ENCODE assay signal across 27 mouse cellular contexts in genomic region chr2:153542936-153543668, GRCm38 (mm10). TPM values are rescaled to one million over a fixed set of nuclear protein-coding genes. Genes with fewer than 3 reads are reported as not detected.
DNase-seq lines count a peak whose midpoint lies in the region; ATAC-seq and TF ChIP-seq lines count a peak whose summit lies in the region.
"Had no signal": no experiment of that assay in that cellular context is flagged by ENCODE, and none has a peak within 500 bp of the region (broad histone marks: within the 10 kb centered on the region; RNA-seq: fewer than 3 reads in every experiment).

No protein-coding gene starts in this region.

- POLR2A ChIA-PET in Patski (lab: Charles Lee), result no interaction called here

- peaks cover 3% of the 10 kb centered on the region for H3K27me3 ChIP-seq in megakaryocyte, embryonic 14.5 days (replicated peaks)
- no peaks in the 10 kb centered on the region for H3K27me3 ChIP-seq in Patski
- H3K27me3 ChIP-seq in liver, embryonic 13.5 days, result no peaks in the 10 kb centered on the region; the same call in 1 of the 2 replicates
- H3K27me3 ChIP-seq: limb, embryonic 13.5 days; lung, embryonic 15.5 days had no signal

- H3K4me1 ChIP-seq in megakaryocyte, embryonic 14.5 days, result peaks cover 84% of the 10 kb centered on the region
- peaks cover 72% of the 10 kb centered on the region for H3K4me1 ChIP-seq in liver, embryonic 13.5 days (replicated peaks)

- no peak for TF ChIP-seq CTCF in Patski (IDR thresholded peaks at IDR 0.05)

- peak overlapping the region; percentile 78 for H3K4me3 ChIP-seq in megakaryocyte, embryonic 14.5 days (replicated peaks)
- no peak overlapping the region for H3K4me3 ChIP-seq in liver, embryonic 13.5 days (replicated peaks)
- H3K4me3 ChIP-seq: forebrain, embryonic 10.5 days; heart, embryonic 15.5 days; hindbrain, embryonic 10.5 days; limb, embryonic 13.5 days; lung, embryonic 15.5 days had no signal

- 28% methylated on average over 8 of the region's 8 CpGs for WGBS in liver, embryonic 13.5 days (ENCODE audit: insufficient replicate concordance)

- in situ Hi-C loops in Patski (cut with MboI; ENCODE audit: low pct_unique_long_range_greater_than_20kb), result no loop called here

- no peaks in the 10 kb centered on the region for H3K9me3 ChIP-seq in megakaryocyte, embryonic 14.5 days
- H3K9me3 ChIP-seq in liver, embryonic 13.5 days (replicated peaks), result no peaks in the 10 kb centered on the region
- H3K9me3 ChIP-seq: forebrain, embryonic 10.5 days; heart, embryonic 15.5 days; hindbrain, embryonic 10.5 days; limb, embryonic 13.5 days; lung, embryonic 15.5 days had no signal

- peak overlapping the region; percentile 60 for H3K9ac ChIP-seq in liver, embryonic 13.5 days
- H3K9ac ChIP-seq: forebrain, postnatal 0 days; heart, embryonic 15.5 days; limb, embryonic 13.5 days; lung, embryonic 15.5 days had no signal

- H3K36me3 ChIP-seq in megakaryocyte, embryonic 14.5 days (replicated peaks; ENCODE audit: low read length), result no peaks in the 10 kb centered on the region
- no peaks in the 10 kb centered on the region for H3K36me3 ChIP-seq in liver, embryonic 13.5 days
- H3K36me3 ChIP-seq: forebrain, embryonic 10.5 days; heart, embryonic 15.5 days; hindbrain, embryonic 10.5 days; limb, embryonic 13.5 days; lung, embryonic 15.5 days had no signal

- no peak for ATAC-seq in megakaryocyte, adult 5-6 weeks (ENCODE audit: poor library complexity, severe bottlenecking)
- ATAC-seq in Patski, result peak; percentile 45
- peak; percentile 72 for ATAC-seq in liver, embryonic 13.5 days (ENCODE audit: low read depth)
- ATAC-seq in megakaryocyte-erythroid progenitor cell, adult 5-6 weeks (replicated peaks; ENCODE audit: low FRiP score, low TSS enrichment, poor library complexity, severe bottlenecking), result peak; percentile 54
- ATAC-seq: forebrain, postnatal 0 days; hindbrain, postnatal 0 days; intestine, postnatal 0 days had no signal

- peak overlapping the region; percentile 87 for H3K27ac ChIP-seq in liver, embryonic 13.5 days
- H3K27ac ChIP-seq: heart, embryonic 15.5 days; hindbrain, postnatal 0 days; limb, embryonic 13.5 days; lung, embryonic 15.5 days had no signal

- no peak for DNase-seq in Patski (ENCODE audit: low read depth, low spot score)
- no peak for DNase-seq in liver, embryonic 13.5 days
- DNase-seq in frontal cortex, postnatal 25 days (ENCODE audit: low spot score in 2 of 2), result no peak
- no peak for DNase-seq in adrenal gland, postnatal 36 days
- DNase-seq in embryo, embryonic 10.5 days (ENCODE audit: low spot score), result no peak
- DNase-seq: cerebellum, adult 9-10 months; forebrain, postnatal 0 days; right cerebral cortex, postnatal 25 days; thymus, postnatal 14 days had no signal

- H3K4me2 ChIP-seq in liver, embryonic 13.5 days, result peak overlapping the region; percentile 44
- H3K4me2 ChIP-seq: heart, embryonic 15.5 days; limb, embryonic 13.5 days; lung, embryonic 15.5 days had no signal

- CTCF ChIA-PET in Patski (lab: Charles Lee), result no interaction called here

RNA-seq across cellular contexts. Expression of gene Nol4l, which starts 13.3 kb away (rescaled TPM):
- polyA plus RNA-seq in megakaryocyte, embryonic 14.5 days (2012; ENCODE audit: insufficient read depth, low replicate concordance), result 10.6 and 40.8 TPM in 2 replicates
- total RNA-seq in megakaryocyte, adult 5-6 weeks (2015), result 1.2 and 2.1 TPM in 2 replicates
- total RNA-seq in megakaryocyte, adult 5-6 weeks (2017), result 0.20 and 0.62 TPM in 2 replicates
- 17.8 TPM for polyA plus RNA-seq in Patski (2021)
- polyA plus RNA-seq in liver, embryonic 13.5 days (2015; fragmentation: Nextera tagmentation; extraction: Ambion mirVana), result 5.3 and 5.4 TPM in 2 replicates
- 10.4 and 13.8 TPM in 2 replicates for total RNA-seq in megakaryocyte-erythroid progenitor cell, adult 5-6 weeks (2014; fragmentation: Nextera tagmentation)
- 4.2 and 13.3 TPM in 2 replicates for total RNA-seq in megakaryocyte-erythroid progenitor cell, adult 5-6 weeks (2017)
- 10 to 100 TPM; 12.8 to 13.3 TPM for total RNA-seq in adrenal gland, postnatal 36 days (2021)

RNA-seq across cellular contexts. Expression of gene 4930404H24Rik, which starts 50.5 kb away (rescaled TPM):
- 0.54 TPM in 1 of 2 replicates, not detected in the other for polyA plus RNA-seq in megakaryocyte, embryonic 14.5 days (2012; ENCODE audit: insufficient read depth, low replicate concordance)
- total RNA-seq in megakaryocyte, adult 5-6 weeks (2015), result not detected in 2 replicates
- total RNA-seq in megakaryocyte, adult 5-6 weeks (2017), result not detected in 2 replicates
- polyA plus RNA-seq in Patski (2021), result not detected
- not detected in 2 replicates for polyA plus RNA-seq in liver, embryonic 13.5 days (2015; fragmentation: Nextera tagmentation; extraction: Ambion mirVana)
- total RNA-seq in megakaryocyte-erythroid progenitor cell, adult 5-6 weeks (2014; fragmentation: Nextera tagmentation), result not detected in 2 replicates
- not detected in 2 replicates for total RNA-seq in megakaryocyte-erythroid progenitor cell, adult 5-6 weeks (2017)
- not detected for total RNA-seq in adrenal gland, postnatal 36 days (2021)
- total RNA-seq: ES-E14; forebrain, postnatal 0 days; gastrocnemius, adult 18-20 months; heart, adult 18-20 months; hindbrain, postnatal 0 days; layer of hippocampus, postnatal 25 days; midbrain, postnatal 0 days had no signal
- polyA plus RNA-seq: forebrain, embryonic 10.5 days; forebrain, postnatal 0 days; heart, embryonic 15.5 days; hindbrain, embryonic 10.5 days; hindbrain, postnatal 0 days; intestine, postnatal 0 days; kidney, embryonic 16.5 days; large intestine, adult 2 months; limb, embryonic 13.5 days; lung, embryonic 15.5 days; midbrain, postnatal 0 days; stomach, embryonic 16.5 days had no signal
